Mouse (Mus musculus) heart, adult 2 months (tissue): ENCODE data around the gene Rnpep.

Experiments
- CTCF ChIP-seq: fragments of 200-600 bp; IDR thresholded peaks from 2 replicates; pipeline ENCODE4 v1.8.1; 2022; ENCODE audit warnings: antibody characterized with exemption, mild to moderate bottlenecking, moderate library complexity
- POLR2A ChIP-seq: fragments of 200-500 bp; IDR thresholded peaks from 2 replicates; pipeline ENCODE4 v1.6.1; 2011; ENCODE audit warnings: mild to moderate bottlenecking, low read depth, low read length, control low read depth; ENCODE audit not compliant: insufficient read depth

- TF ChIP-seq CTCF (no peak), POLR2A (no peak)
Observed at GRCm38 (mm10) chr1:135286311-135286710, 2.4 kb upstream of the Rnpep start.
